13 mouse cellular contexts compared by ENCODE assay signal in genomic region chr8:11071162-11071561, GRCm38 (mm10).
DNase-seq lines count a peak whose midpoint lies in the region; ATAC-seq and TF ChIP-seq lines count a peak whose summit lies in the region.
"Had no signal": no experiment of that assay in that cellular context is flagged by ENCODE, and none has a peak within 500 bp of the region (broad histone marks: within the 10 kb centered on the region; RNA-seq: fewer than 3 reads in every experiment).

No protein-coding gene starts in this region.

- H3K9me3 ChIP-seq in intestine, embryonic 16.5 days (ENCODE audit: control insufficient read depth, low read length): no peaks in the 10 kb centered on the region
- H3K9me3 ChIP-seq in liver, postnatal 0 days (ENCODE audit: low read length): no peaks in the 10 kb centered on the region
- H3K9me3 ChIP-seq: heart, embryonic 10.5 days; limb, embryonic 12.5 days; midbrain, embryonic 10.5 days; neural tube, embryonic 15.5 days had no signal

- no peak overlapping the region for H3K4me3 ChIP-seq in layer of hippocampus, adult 2 months
- H3K4me3 ChIP-seq in intestine, embryonic 16.5 days (ENCODE audit: low read length): no peak overlapping the region
- peak overlapping the region; percentile 33 for H3K4me3 ChIP-seq in liver, postnatal 0 days (ENCODE audit: low read depth, low read length)
- H3K4me3 ChIP-seq: heart, embryonic 10.5 days; limb, embryonic 12.5 days; midbrain, embryonic 10.5 days; neural tube, embryonic 15.5 days had no signal

- H3K27me3 ChIP-seq in intestine, embryonic 16.5 days (replicated peaks; ENCODE audit: control insufficient read depth, insufficient read depth, low read length): no peaks in the 10 kb centered on the region
- H3K27me3 ChIP-seq in liver, postnatal 0 days (ENCODE audit: insufficient read depth, low read length): no peaks in the 10 kb centered on the region
- H3K27me3 ChIP-seq: limb, embryonic 12.5 days; neural tube, embryonic 15.5 days had no signal

- H3K9ac ChIP-seq in intestine, embryonic 16.5 days (ENCODE audit: low read depth, low read length): no peak overlapping the region
- no peak overlapping the region for H3K9ac ChIP-seq in liver, postnatal 0 days (replicated peaks)
- H3K9ac ChIP-seq: limb, embryonic 12.5 days; neural tube, embryonic 15.5 days had no signal

- TF ChIP-seq EP300 in liver, postnatal 0 days (IDR thresholded peaks at IDR 0.05; ENCODE audit: low read depth): no peak

- no peaks in the 10 kb centered on the region for H3K36me3 ChIP-seq in intestine, embryonic 16.5 days (ENCODE audit: control insufficient read depth, insufficient read depth, low read length)
- H3K36me3 ChIP-seq in liver, postnatal 0 days (replicated peaks; ENCODE audit: insufficient read depth, low read length): no peaks in the 10 kb centered on the region
- H3K36me3 ChIP-seq: heart, embryonic 10.5 days; limb, embryonic 12.5 days; midbrain, embryonic 10.5 days; neural tube, embryonic 15.5 days had no signal

- TF ChIP-seq CTCF in layer of hippocampus, adult 2 months (conservative IDR thresholded peaks at IDR 0.05): peak; percentile 51
- peak; percentile 64 for TF ChIP-seq CTCF in liver, postnatal 0 days (IDR thresholded peaks at IDR 0.05; ENCODE audit: low read depth)

- DNase-seq in adrenal gland, postnatal 14 days: peak; percentile 43
- no peak for DNase-seq in adrenal gland, adult 2 months
- no peak for DNase-seq in layer of hippocampus, adult 2 months (ENCODE audit: low spot score in 2 of 2)
- no peak for DNase-seq in layer of hippocampus, postnatal 25 days (ENCODE audit: extremely low spot score in 1 of 2, low spot score in 1 of 2)
- peak; percentile 58 for DNase-seq in liver, postnatal 0 days
- DNase-seq in frontal cortex, postnatal 14 days (ENCODE audit: low spot score in 2 of 2): no peak
- DNase-seq: cerebellum, adult 11 months had no signal

- 66% methylated on average over 2 of the region's 2 CpGs for WGBS in intestine, embryonic 16.5 days
- WGBS in liver, postnatal 0 days (ENCODE audit: insufficient replicate concordance): 29% methylated on average over 2 of the region's 2 CpGs

- no peak overlapping the region for H3K4me2 ChIP-seq in intestine, embryonic 16.5 days (ENCODE audit: low read depth, low read length)
- H3K4me2 ChIP-seq in liver, postnatal 0 days (ENCODE audit: low read depth, low read length): peak overlapping the region; percentile 53
- H3K4me2 ChIP-seq: limb, embryonic 12.5 days; neural tube, embryonic 15.5 days had no signal

- H3K27ac ChIP-seq in layer of hippocampus, adult 2 months: no peak overlapping the region
- H3K27ac ChIP-seq in intestine, embryonic 16.5 days (ENCODE audit: low read length): no peak overlapping the region
- H3K27ac ChIP-seq in liver, postnatal 0 days (ENCODE audit: low read depth): peak overlapping the region; percentile 3; the same call in 1 of the 2 replicates
- H3K27ac ChIP-seq: heart, embryonic 10.5 days; limb, embryonic 12.5 days; midbrain, embryonic 10.5 days; neural tube, embryonic 15.5 days had no signal

- peak; percentile 43; the same call in 1 of the 2 replicates for ATAC-seq in intestine, embryonic 16.5 days
- peak; percentile 96 for ATAC-seq in liver, postnatal 0 days
- ATAC-seq in CD4-positive, CD25-positive, alpha-beta regulatory T cell, adult 4 months: no peak

- no peaks in the 10 kb centered on the region; the same call in 1 of the 2 replicates for H3K4me1 ChIP-seq in intestine, embryonic 16.5 days (ENCODE audit: control insufficient read depth, insufficient read depth, low read length)
- H3K4me1 ChIP-seq in liver, postnatal 0 days (ENCODE audit: insufficient read depth): peaks cover 4% of the 10 kb centered on the region; the same call in 1 of the 2 replicates
- H3K4me1 ChIP-seq: heart, embryonic 10.5 days; midbrain, embryonic 10.5 days; neural tube, embryonic 15.5 days had no signal

Comparison
In these comparisons a context has a peak if more than half of its experiments do, and no peak if none do; other contexts are left out.
1. DNase-seq: peak in adrenal gland, postnatal 14 days (single experiment) and liver, postnatal 0 days (single experiment); none in adrenal gland, adult 2 months (single experiment), layer of hippocampus, adult 2 months (0 of 2), layer of hippocampus, postnatal 25 days (0 of 2) and frontal cortex, postnatal 14 days (0 of 2).